Mouse (Mus musculus): ENCODE data around the gene Cecr2. TPM values are rescaled to one million over a fixed set of nuclear protein-coding genes. Genes with fewer than 3 reads are reported as not detected.

Cecr2 gene
- polyA plus RNA-seq, 1 experiment from 2014 or later, result 0.61 TPM

Small RNA genes lying within 50 kb of the gene (microRNA-seq; reads per million reads assigned to microRNA genes)
- gene Gm25193, result not detected

Other genes with a start within 250 kb of the Cecr2 start
- 6.8 and 6.9 TPM in 2 replicates for gene Il17ra, start 203.1 kb upstream of the Cecr2 start, polyA plus RNA-seq (2015; fragmentation: Nextera tagmentation; extraction: Ambion mirVana)
- 0.06 TPM in 2 replicates for gene Tmem121b, start 172.6 kb upstream of the Cecr2 start, polyA plus RNA-seq (2015; fragmentation: Nextera tagmentation; extraction: Ambion mirVana)
- 14.0 and 15.8 TPM in 2 replicates for gene Hdhd5, start 135.1 kb upstream of the Cecr2 start, polyA plus RNA-seq (2015; fragmentation: Nextera tagmentation; extraction: Ambion mirVana)
- gene Slc25a18, start 107.2 kb downstream of the Cecr2 start, polyA plus RNA-seq (2015; fragmentation: Nextera tagmentation; extraction: Ambion mirVana), result not detected in 2 replicates
- gene Atp6v1e1, start 156.4 kb downstream of the Cecr2 start, polyA plus RNA-seq (2015; fragmentation: Nextera tagmentation; extraction: Ambion mirVana), result 187 and 202 TPM in 2 replicates
- gene Bcl2l13, start 169.8 kb downstream of the Cecr2 start, polyA plus RNA-seq (2015; fragmentation: Nextera tagmentation; extraction: Ambion mirVana), result 18.1 and 19.6 TPM in 2 replicates